Mouse (Mus musculus) MEL-GATA-1-ER (cell line): ENCODE data around the gene 2610528J11Rik.
A peak's percentile ranks its signal among the peaks of the same experiment; 100 is the strongest.
"Not testable (repeated sequence)": the region's sequence is repeated elsewhere in the genome, so short reads cannot be mapped to it uniquely, and the experiment has no call there.

Experiments used
- DNase-seq: peaks from one replicate; pipeline ENCODE4 v3.0.0-alpha.2; 2012; ENCODE audit warnings: low read depth; ENCODE audit errors: extremely low read depth

Gene 2610528J11Rik

GRCm38 (mm10) chr4:118526408-118527334 lies at the start of gene 2610528J11Rik:
Gene 2610528J11Rik (plus strand): TSS chr4:118526999.
- no peak for DNase-seq

GRCm38 (mm10) chr4:118489717-118490132 lies 37.1 kb upstream of the 2610528J11Rik start, which contains the start of gene Tie1:
Gene Tie1 (minus strand): TSS chr4:118490061.
- DNase-seq = no peak

GRCm38 (mm10) chr4:118490461-118490860 lies 36.3 kb upstream of the 2610528J11Rik start:
- no peak for DNase-seq

- no peak for DNase-seq
Measured at GRCm38 (mm10) chr4:118500171-118500724, 26.6 kb upstream of the 2610528J11Rik start.

GRCm38 (mm10) chr4:118500792-118501191 lies 26.0 kb upstream of the 2610528J11Rik start:
- no peak for DNase-seq

GRCm38 (mm10) chr4:118505551-118505950 lies 21.2 kb upstream of the 2610528J11Rik start:
- no peak for DNase-seq

GRCm38 (mm10) chr4:118507171-118507570 lies 19.6 kb upstream of the 2610528J11Rik start:
- DNase-seq = not testable (repeated sequence)

GRCm38 (mm10) chr4:118509050-118509449 lies 17.7 kb upstream of the 2610528J11Rik start:
- no peak for DNase-seq

GRCm38 (mm10) chr4:118516699-118517496 lies 9.9 kb upstream of the 2610528J11Rik start:
- peak; percentile 26 for DNase-seq

- DNase-seq = no peak
Measured at GRCm38 (mm10) chr4:118517497-118518146, 9.2 kb upstream of the 2610528J11Rik start.

GRCm38 (mm10) chr4:118518208-118518607 lies 8.6 kb upstream of the 2610528J11Rik start:
- DNase-seq = no peak

GRCm38 (mm10) chr4:118522248-118522647 lies 4.6 kb upstream of the 2610528J11Rik start:
- no peak for DNase-seq

- DNase-seq = no peak
Measured at GRCm38 (mm10) chr4:118523976-118524375, 2.8 kb upstream of the 2610528J11Rik start.

- DNase-seq = no peak
Measured at GRCm38 (mm10) chr4:118525779-118526178, 1.0 kb upstream of the 2610528J11Rik start.

GRCm38 (mm10) chr4:118527335-118527681 lies 509 bp downstream of the 2610528J11Rik start:
- DNase-seq = no peak

- DNase-seq = no peak
Measured at GRCm38 (mm10) chr4:118527720-118528119, 921 bp downstream of the 2610528J11Rik start.

GRCm38 (mm10) chr4:118532663-118533062 lies 5.9 kb downstream of the 2610528J11Rik start:
- DNase-seq = no peak

GRCm38 (mm10) chr4:118533156-118533555 lies 6.4 kb downstream of the 2610528J11Rik start:
- no peak for DNase-seq

GRCm38 (mm10) chr4:118533605-118534004 lies 6.8 kb downstream of the 2610528J11Rik start:
- DNase-seq = no peak

GRCm38 (mm10) chr4:118535610-118536009 lies 8.8 kb downstream of the 2610528J11Rik start:
- DNase-seq = no peak

GRCm38 (mm10) chr4:118537801-118538200 lies 11.0 kb downstream of the 2610528J11Rik start:
- DNase-seq = no peak
